Mouse (Mus musculus) kidney, postnatal 36 days (tissue): Measurements from ENCODE around the gene Cep85l.

Experiments used
- DNase-seq, 2 experiments: peaks; one replicate each; pipeline ENCODE4 v3.0.0; 2021 to 2022; ENCODE audit warnings: mixed read lengths in 2 of 2

Cep85l gene

GRCm38 (mm10) chr10:53379709-53380106 lies at the start of gene Cep85l:
Gene Cep85l (minus strand): TSS chr10:53379947.
- peak; percentile 89 to 95 for DNase-seq

GRCm38 (mm10) chr10:53428695-53429447 lies 49.1 kb upstream of the Cep85l start:
- peak in 1 of 2 experiments; percentile 44 for DNase-seq

- DNase-seq: no peak
Observed at GRCm38 (mm10) chr10:53426524-53426923, 46.8 kb upstream of the Cep85l start.

GRCm38 (mm10) chr10:53423091-53423490 lies 43.3 kb upstream of the Cep85l start:
- no peak for DNase-seq

- no peak for DNase-seq
Observed at GRCm38 (mm10) chr10:53422206-53422605, 42.5 kb upstream of the Cep85l start.

GRCm38 (mm10) chr10:53421613-53422012 lies 41.9 kb upstream of the Cep85l start:
- DNase-seq: no peak

GRCm38 (mm10) chr10:53420069-53420468 lies 40.3 kb upstream of the Cep85l start:
- DNase-seq: no peak

- DNase-seq: no peak
Observed at GRCm38 (mm10) chr10:53419139-53419935, 39.6 kb upstream of the Cep85l start.

- no peak for DNase-seq
Observed at GRCm38 (mm10) chr10:53417015-53417414, 37.3 kb upstream of the Cep85l start.

GRCm38 (mm10) chr10:53416152-53416712 lies 36.5 kb upstream of the Cep85l start:
- DNase-seq: no peak

- no peak for DNase-seq
Observed at GRCm38 (mm10) chr10:53415252-53415651, 35.5 kb upstream of the Cep85l start.

- DNase-seq: no peak
Observed at GRCm38 (mm10) chr10:53414092-53415085, 34.6 kb upstream of the Cep85l start.

GRCm38 (mm10) chr10:53412936-53413335 lies 33.2 kb upstream of the Cep85l start:
- DNase-seq: no peak

GRCm38 (mm10) chr10:53412165-53412564 lies 32.4 kb upstream of the Cep85l start:
- peak in 1 of 2 experiments; percentile 18 for DNase-seq

GRCm38 (mm10) chr10:53410831-53411230 lies 31.1 kb upstream of the Cep85l start:
- DNase-seq: no peak

- no peak for DNase-seq
Observed at GRCm38 (mm10) chr10:53407422-53407821, 27.7 kb upstream of the Cep85l start.

- DNase-seq: no peak
Observed at GRCm38 (mm10) chr10:53406845-53407244, 27.1 kb upstream of the Cep85l start.

- DNase-seq: no peak
Observed at GRCm38 (mm10) chr10:53402293-53402692, 22.5 kb upstream of the Cep85l start.

GRCm38 (mm10) chr10:53399053-53399452 lies 19.3 kb upstream of the Cep85l start:
- DNase-seq: no peak

- DNase-seq: peak in 1 of 2 experiments; percentile 54
Observed at GRCm38 (mm10) chr10:53398540-53398902, 18.8 kb upstream of the Cep85l start.

- DNase-seq: no peak
Observed at GRCm38 (mm10) chr10:53397846-53398539, 18.2 kb upstream of the Cep85l start.
